Mouse (Mus musculus): ENCODE results near the gene Lrba.
A peak's percentile ranks its signal among the peaks of the same experiment; 100 is the strongest.

Lrba gene

GRCm38 (mm10) chr3:86518506-86519109, 294.1 kb downstream of the Lrba start:
- DNase-seq (ENCODE audit: low spot score) = no peak

- DNase-seq (ENCODE audit: low spot score) = no peak
Measured at GRCm38 (mm10) chr3:86522880-86523505, 298.5 kb downstream of the Lrba start.

GRCm38 (mm10) chr3:86531531-86532269, 307.2 kb downstream of the Lrba start:
- no peak for DNase-seq (ENCODE audit: low spot score)

- no peak for DNase-seq (ENCODE audit: low spot score)
Measured at GRCm38 (mm10) chr3:86536751-86537150, 312.3 kb downstream of the Lrba start.

- peak; percentile 41 for DNase-seq (ENCODE audit: low spot score)
Measured at GRCm38 (mm10) chr3:86538645-86539554, 314.4 kb downstream of the Lrba start.

- peak; percentile 17 for DNase-seq (ENCODE audit: low spot score)
Measured at GRCm38 (mm10) chr3:86539555-86540168, 315.2 kb downstream of the Lrba start.

- DNase-seq (ENCODE audit: low spot score) = no peak
Measured at GRCm38 (mm10) chr3:86541074-86541614, 316.7 kb downstream of the Lrba start.

- no peak for DNase-seq (ENCODE audit: low spot score)
Measured at GRCm38 (mm10) chr3:86541863-86542397, 317.4 kb downstream of the Lrba start.

GRCm38 (mm10) chr3:86544785-86545184, 320.3 kb downstream of the Lrba start:
- no peak for DNase-seq (ENCODE audit: low spot score)

- DNase-seq (ENCODE audit: low spot score) = no peak
Measured at GRCm38 (mm10) chr3:86545945-86546344, 321.5 kb downstream of the Lrba start.

- no peak for DNase-seq (ENCODE audit: low spot score)
Measured at GRCm38 (mm10) chr3:86546471-86547250, 322.2 kb downstream of the Lrba start.

GRCm38 (mm10) chr3:86547251-86547791, 322.8 kb downstream of the Lrba start:
- no peak for DNase-seq (ENCODE audit: low spot score)

- no peak for DNase-seq (ENCODE audit: low spot score)
Measured at GRCm38 (mm10) chr3:86548091-86549015, 323.9 kb downstream of the Lrba start, which contains the start of gene Mab21l2. Mab21l2 (minus strand) TSS chr3:86548629.

GRCm38 (mm10) chr3:86550301-86551010, 326.0 kb downstream of the Lrba start:
- no peak for DNase-seq (ENCODE audit: low spot score)

- peak; percentile 22 for DNase-seq (ENCODE audit: low spot score)
Measured at GRCm38 (mm10) chr3:86551011-86551728, 326.7 kb downstream of the Lrba start.

GRCm38 (mm10) chr3:86552170-86552569, 327.7 kb downstream of the Lrba start:
- no peak for DNase-seq (ENCODE audit: low spot score)

- DNase-seq (ENCODE audit: low spot score) = no peak
Measured at GRCm38 (mm10) chr3:86558976-86559375, 334.5 kb downstream of the Lrba start.
